Mouse (Mus musculus) T-helper 1 cell (primary cell): ENCODE results near the gene Hypm.

Experiments used
- in situ Hi-C: fragments of 300-600 bp; cut with MboI, MseI; formaldehyde crosslinking; loops from one replicate; pipeline ENCODE4 v1.15.1; 2025; ENCODE audit warnings: high pct_unique_total_duplicates

Gene Hypm

DNA sequence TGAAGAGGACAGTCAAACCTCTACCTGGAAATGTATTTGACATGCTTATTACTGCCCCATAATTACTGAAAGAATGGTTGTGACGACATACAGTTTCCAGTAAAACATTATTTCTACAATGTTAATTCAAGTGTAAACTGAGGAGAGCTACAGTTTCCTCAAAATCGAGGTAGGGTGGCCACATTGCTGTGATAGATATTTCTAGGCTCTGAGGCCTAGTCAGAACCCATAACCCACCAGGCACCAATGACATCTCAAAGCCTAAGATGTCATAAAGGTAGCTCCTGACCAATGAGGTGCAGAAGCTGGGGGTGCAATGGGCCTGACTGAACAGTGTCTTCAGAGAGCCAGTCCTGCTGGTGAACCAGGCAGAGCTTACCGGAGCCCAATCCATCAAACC lies at the start of gene Hypm:
TSS of gene Hypm (plus strand) at position 301 of the 400 bp plus-strand sequence.
- in situ Hi-C loops = no loop called here

DNA sequence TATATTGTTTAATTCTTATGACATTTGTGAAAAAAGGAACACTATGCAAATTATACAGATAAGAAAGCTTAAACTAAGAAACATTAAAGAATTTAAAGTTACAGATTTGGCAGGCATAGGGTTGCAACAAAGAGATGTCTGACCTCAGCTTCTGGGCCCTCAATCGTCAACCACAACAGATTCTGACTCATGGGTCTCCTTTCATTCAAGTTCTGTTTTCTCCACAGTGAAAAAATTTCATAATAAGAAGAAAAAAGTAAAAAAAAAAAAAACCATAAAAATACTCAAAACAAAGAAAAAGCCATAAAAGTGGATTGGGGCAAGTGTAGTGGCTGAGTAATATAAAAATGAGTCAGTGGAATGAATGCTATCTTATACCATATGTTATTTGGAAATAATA lies 36.6 kb upstream of the Hypm start:
- in situ Hi-C loops = no loop called here

DNA sequence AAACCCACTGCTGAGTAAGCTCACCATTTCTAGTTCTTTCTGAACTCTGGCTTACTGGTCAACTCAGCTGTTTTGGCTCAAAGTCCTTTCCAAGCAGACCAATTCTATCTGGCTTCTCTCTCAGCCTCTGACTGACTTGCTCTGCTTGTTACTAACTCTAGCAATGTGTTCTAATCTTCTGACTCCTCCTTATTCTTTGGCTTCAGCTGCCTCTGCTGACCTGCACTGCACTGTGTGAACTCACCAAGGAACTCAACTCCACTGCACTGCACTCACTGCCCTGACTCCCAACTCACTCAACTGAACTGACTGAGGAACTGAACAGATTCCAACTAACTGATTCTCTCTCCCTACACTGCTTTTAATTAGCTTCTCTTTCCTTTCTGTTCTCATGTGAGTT lies 34.3 kb upstream of the Hypm start:
- in situ Hi-C loops = no loop called here

DNA sequence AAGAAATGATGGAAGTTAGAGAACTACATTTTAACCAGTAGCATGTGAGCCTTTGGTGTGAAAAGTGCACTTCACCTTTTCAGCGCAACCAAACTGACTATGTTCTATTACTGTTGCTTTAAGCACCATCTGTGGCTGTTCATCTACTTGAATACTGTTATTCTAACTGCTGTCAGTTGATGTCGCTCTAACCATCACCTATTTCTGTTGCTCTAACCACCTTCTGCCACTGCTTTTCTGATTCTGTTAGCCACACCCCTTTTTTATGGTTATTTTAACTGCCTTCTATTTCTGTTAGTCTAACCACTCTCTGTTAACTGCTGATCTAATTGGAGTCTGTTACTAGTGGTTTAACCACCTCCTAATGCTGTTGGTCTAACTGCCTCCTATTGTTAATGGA lies 11.9 kb upstream of the Hypm start:
- in situ Hi-C loops = no loop called here

DNA sequence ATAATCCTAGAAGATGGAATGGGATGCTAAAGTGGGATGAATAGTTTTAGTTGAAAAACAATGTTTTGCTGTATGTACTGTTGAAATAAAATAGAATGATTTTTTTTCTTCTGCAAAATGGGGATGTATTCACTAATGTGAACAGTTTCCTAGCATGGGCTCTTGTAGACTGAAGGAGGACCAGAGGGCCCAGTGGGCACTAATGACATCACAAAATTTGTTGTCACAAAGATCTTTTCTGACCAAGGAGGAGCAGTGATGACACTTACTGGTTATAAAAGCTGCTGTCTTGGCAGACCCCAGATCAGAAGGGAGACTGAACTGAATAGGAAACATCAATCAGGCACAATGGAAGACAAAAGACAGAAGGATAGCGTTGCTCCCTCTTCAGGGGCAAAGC lies 2.7 kb downstream of the Hypm start, which contains the start of gene H2al3:
TSS of gene H2al3 (plus strand) at position 301 of the 400 bp plus-strand sequence.
- in situ Hi-C loops = no loop called here

DNA sequence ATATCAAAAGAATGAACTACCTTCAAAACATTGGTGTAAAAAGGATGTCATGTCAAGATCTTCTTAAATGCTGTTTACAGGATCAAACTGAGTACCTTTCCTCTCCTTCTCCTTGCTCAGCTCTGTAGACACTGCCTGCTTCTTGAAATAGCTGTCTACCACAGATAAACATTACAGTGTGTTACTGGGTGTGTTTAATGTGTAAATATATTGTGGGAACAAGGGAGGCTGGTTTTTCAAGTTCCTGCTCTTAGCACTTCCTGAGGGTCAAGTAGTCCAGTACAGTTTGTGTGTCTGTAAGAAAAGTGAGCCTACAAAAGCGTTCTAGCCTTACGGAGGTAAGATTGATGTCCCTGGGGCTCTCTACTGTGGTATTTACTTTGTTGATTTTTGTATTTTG lies 15.1 kb downstream of the Hypm start:
- in situ Hi-C loops = loop anchor here (25.0 kb wide), 1 partner anchor 1450 kb away; the partner anchor contains the start of genes H2al1b, H2al1c, H2al1d and H2al1e

DNA sequence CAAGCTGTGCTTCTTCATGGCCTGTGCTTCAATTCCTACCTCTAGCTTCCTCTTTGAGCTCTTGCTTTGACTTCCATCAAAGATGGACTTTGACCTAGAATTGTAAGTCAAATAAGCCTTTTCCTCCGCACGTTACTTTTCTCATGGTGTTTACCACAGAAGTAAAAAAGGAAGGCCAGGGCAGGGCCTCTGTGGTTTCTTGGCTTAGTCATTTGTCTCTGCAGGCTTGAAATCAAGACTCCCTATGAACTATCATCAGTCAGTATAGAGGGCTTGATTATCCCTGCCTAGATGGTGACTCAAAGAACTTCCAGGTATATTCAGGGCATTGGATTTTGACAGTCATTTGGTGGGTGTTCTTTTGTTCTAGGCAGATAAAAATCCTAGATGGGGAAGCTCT lies 28.8 kb downstream of the Hypm start:
- in situ Hi-C loops = no loop called here

DNA sequence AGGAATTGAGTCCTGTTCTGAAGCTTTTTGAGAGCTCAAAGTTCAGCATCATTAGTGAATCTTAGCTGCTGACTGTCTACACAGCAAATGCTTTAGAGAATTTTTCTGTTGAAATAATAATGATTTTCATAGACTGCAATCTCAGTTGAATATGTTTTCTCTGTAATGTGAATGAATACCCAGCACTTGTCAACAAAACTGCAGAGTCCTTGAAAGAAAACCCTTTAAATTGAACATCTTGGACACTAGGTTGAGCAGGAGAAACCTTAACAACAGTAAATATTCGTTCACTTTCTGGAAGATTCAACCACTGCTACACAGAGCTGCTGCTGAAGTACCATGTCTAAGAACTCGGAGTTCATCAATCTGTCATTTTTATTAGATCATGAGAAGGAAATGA lies 38.6 kb downstream of the Hypm start, which contains the start of gene Sytl5:
TSS of gene Sytl5 (plus strand) at position 301 of the 400 bp plus-strand sequence.
- in situ Hi-C loops = loop anchor here (5.0 kb wide), 1 partner anchor 72 kb away; no protein-coding TSS in a partner anchor
